9 mouse cellular contexts compared by ENCODE assay signal in the genomic region with DNA sequence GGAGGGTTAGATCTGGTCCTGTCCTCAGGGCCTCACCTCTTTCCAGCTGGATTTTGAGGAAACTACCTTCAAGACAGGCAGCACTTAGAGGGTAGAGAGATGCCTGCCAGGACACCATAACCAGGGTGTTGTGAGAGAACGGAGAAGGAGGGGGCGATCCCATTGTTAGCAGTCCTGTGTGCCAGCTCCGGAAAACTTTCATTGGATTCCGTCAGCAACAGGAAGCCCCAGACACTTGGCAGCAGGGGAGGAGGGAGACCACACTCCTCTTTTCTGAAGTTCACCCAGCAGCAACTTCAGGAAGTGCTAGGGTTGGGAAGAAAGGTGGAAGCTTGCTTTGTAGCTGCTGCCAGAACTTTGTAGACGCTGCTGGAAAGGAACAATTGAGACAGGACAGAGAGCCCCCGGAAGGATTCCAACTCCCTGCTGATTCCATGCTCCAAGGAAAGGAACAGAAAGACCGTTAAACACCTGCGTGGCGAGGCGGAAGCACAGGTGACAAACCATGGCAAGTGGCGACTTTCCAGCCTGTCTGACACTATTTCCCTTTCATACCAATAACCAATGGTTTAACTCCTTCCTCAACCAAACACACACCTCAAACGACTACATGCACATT.
A peak's percentile ranks its signal among the peaks of the same experiment; 100 is the strongest.
DNase-seq lines count a peak whose midpoint lies in the region; ATAC-seq and TF ChIP-seq lines count a peak whose summit lies in the region.
"Had no signal": no experiment of that assay in that cellular context is flagged by ENCODE, and none has a peak within 500 bp of the region (broad histone marks: within the 10 kb centered on the region; RNA-seq: fewer than 3 reads in every experiment).

No protein-coding gene starts in this region.

- no peaks in the 10 kb centered on the region for H3K27me3 ChIP-seq in heart, embryonic 14.5 days (ENCODE audit: control insufficient read depth, insufficient read depth, low read length)
- H3K27me3 ChIP-seq in embryonic facial prominence, embryonic 15.5 days, result no peaks in the 10 kb centered on the region
- no peaks in the 10 kb centered on the region for H3K27me3 ChIP-seq in lung, postnatal 0 days (replicated peaks; ENCODE audit: insufficient read depth, low read length)

- 0 out of 2 replicates have a peak, but pooled peaks have one; percentile 17 for TF ChIP-seq EP300 in lung, postnatal 0 days (IDR thresholded peaks at IDR 0.05)

- H3K9ac ChIP-seq in heart, embryonic 14.5 days (ENCODE audit: low read length), result peak overlapping the region; percentile 53
- H3K9ac ChIP-seq in embryonic facial prominence, embryonic 15.5 days, result no peak overlapping the region
- no peak overlapping the region for H3K9ac ChIP-seq in lung, postnatal 0 days (replicated peaks; ENCODE audit: low read depth)

- TF ChIP-seq CTCF in lung, postnatal 0 days (IDR thresholded peaks at IDR 0.05), result no peak

- H3K4me1 ChIP-seq in heart, embryonic 14.5 days (ENCODE audit: control insufficient read depth in 2 of 2, insufficient read depth in 2 of 2, low read length in 2 of 2), result peaks cover 11 to 38% of the 10 kb centered on the region in 2 experiments
- peaks cover 12% of the 10 kb centered on the region for H3K4me1 ChIP-seq in embryonic facial prominence, embryonic 15.5 days
- peaks cover 11% of the 10 kb centered on the region; the same call in 1 of the 2 replicates for H3K4me1 ChIP-seq in lung, postnatal 0 days (ENCODE audit: insufficient read depth, low read depth, low read length)

- H3K36me3 ChIP-seq in heart, embryonic 14.5 days (ENCODE audit: control insufficient read depth, insufficient read depth, low read length), result no peaks in the 10 kb centered on the region
- H3K36me3 ChIP-seq in embryonic facial prominence, embryonic 15.5 days, result no peaks in the 10 kb centered on the region
- H3K36me3 ChIP-seq in lung, postnatal 0 days (ENCODE audit: insufficient read depth, low read length), result no peaks in the 10 kb centered on the region

- peak overlapping the region; percentile 42 for H3K4me2 ChIP-seq in heart, embryonic 14.5 days (ENCODE audit: low read length)
- peak overlapping the region; percentile 19; the same call in 1 of the 2 replicates for H3K4me2 ChIP-seq in embryonic facial prominence, embryonic 15.5 days (replicated peaks)
- H3K4me2 ChIP-seq in lung, postnatal 0 days (replicated peaks; ENCODE audit: low read depth, low read length), result peak overlapping the region; percentile 22

- no peak overlapping the region for H3K4me3 ChIP-seq in heart, embryonic 14.5 days (ENCODE audit: control insufficient read depth in 1 of 2, insufficient read depth in 1 of 2, low read depth in 1 of 2, low read length in 2 of 2)
- H3K4me3 ChIP-seq in embryonic facial prominence, embryonic 15.5 days (replicated peaks), result no peak overlapping the region
- H3K4me3 ChIP-seq in lung, postnatal 0 days (ENCODE audit: low read depth, low read length), result no peak overlapping the region

- no peak for ATAC-seq in heart, embryonic 14.5 days (ENCODE audit: insufficient number of reproducible peaks, insufficient read depth, low FRiP score, low read depth)
- ATAC-seq in embryonic facial prominence, embryonic 15.5 days (ENCODE audit: insufficient number of reproducible peaks, low FRiP score, low TSS enrichment, low read depth), result no peak
- peak; percentile 42; the same call in 1 of the 2 replicates for ATAC-seq in lung, postnatal 0 days

- peak overlapping the region; percentile 58 to 64 for H3K27ac ChIP-seq in heart, embryonic 14.5 days (replicated peaks in 1 of 2; ENCODE audit: control insufficient read depth in 1 of 2, insufficient read depth in 1 of 2, low read depth in 2 of 2, low read length in 2 of 2)
- no peak overlapping the region for H3K27ac ChIP-seq in embryonic facial prominence, embryonic 15.5 days (replicated peaks)
- H3K27ac ChIP-seq in lung, postnatal 0 days (ENCODE audit: low read length), result peak overlapping the region; percentile 66
- H3K27ac ChIP-seq: macrophage had no signal

- H3K9me3 ChIP-seq in heart, embryonic 14.5 days (ENCODE audit: control insufficient read depth, low read length), result no peaks in the 10 kb centered on the region
- no peaks in the 10 kb centered on the region for H3K9me3 ChIP-seq in embryonic facial prominence, embryonic 15.5 days (replicated peaks)
- H3K9me3 ChIP-seq in lung, postnatal 0 days (ENCODE audit: low read length), result no peaks in the 10 kb centered on the region

- no peak for DNase-seq in heart, adult 9 months (ENCODE audit: low spot score in 2 of 2)
- DNase-seq in R1 (ENCODE audit: low read depth, low spot score), result peak; percentile 31
- peak; percentile 50 for DNase-seq in lung, postnatal 0 days (ENCODE audit: low spot score)
- no peak for DNase-seq in adrenal gland, adult 2 months
- no peak for DNase-seq in adrenal gland, postnatal 36 days
- DNase-seq in thymus, adult 18-20 months, result no peak

- WGBS in heart, embryonic 14.5 days, result 30% methylated on average over 12 of the region's 12 CpGs
- 31% methylated on average over 12 of the region's 12 CpGs for WGBS in embryonic facial prominence, embryonic 15.5 days
- WGBS in lung, postnatal 0 days, result 24% methylated on average over 12 of the region's 12 CpGs

Comparison
In these comparisons a context has a peak if more than half of its experiments do, and no peak if none do; other contexts are left out.
1. DNase-seq: peak in R1 (single experiment) and lung, postnatal 0 days (single experiment); none in heart, adult 9 months (0 of 2), adrenal gland, adult 2 months (single experiment), adrenal gland, postnatal 36 days (0 of 2) and thymus, adult 18-20 months (0 of 2).
2. Peak in every context shown above with its lines, with median percentiles within 50 percentile points of each other: H3K4me2 ChIP-seq.